Mouse (Mus musculus): Measurements from ENCODE around the gene Milr1. TPM values are rescaled to one million over a fixed set of nuclear protein-coding genes. Genes with fewer than 3 reads are reported as not detected.
A peak's percentile ranks its signal among the peaks of the same experiment; 100 is the strongest.
"Not testable (repeated sequence)": the region's sequence is repeated elsewhere in the genome, so short reads cannot be mapped to it uniquely, and the experiment has no call there.

The Milr1 gene
- polyA plus RNA-seq, 1 experiment from 2014 or later, result 11.4 TPM

DNA sequence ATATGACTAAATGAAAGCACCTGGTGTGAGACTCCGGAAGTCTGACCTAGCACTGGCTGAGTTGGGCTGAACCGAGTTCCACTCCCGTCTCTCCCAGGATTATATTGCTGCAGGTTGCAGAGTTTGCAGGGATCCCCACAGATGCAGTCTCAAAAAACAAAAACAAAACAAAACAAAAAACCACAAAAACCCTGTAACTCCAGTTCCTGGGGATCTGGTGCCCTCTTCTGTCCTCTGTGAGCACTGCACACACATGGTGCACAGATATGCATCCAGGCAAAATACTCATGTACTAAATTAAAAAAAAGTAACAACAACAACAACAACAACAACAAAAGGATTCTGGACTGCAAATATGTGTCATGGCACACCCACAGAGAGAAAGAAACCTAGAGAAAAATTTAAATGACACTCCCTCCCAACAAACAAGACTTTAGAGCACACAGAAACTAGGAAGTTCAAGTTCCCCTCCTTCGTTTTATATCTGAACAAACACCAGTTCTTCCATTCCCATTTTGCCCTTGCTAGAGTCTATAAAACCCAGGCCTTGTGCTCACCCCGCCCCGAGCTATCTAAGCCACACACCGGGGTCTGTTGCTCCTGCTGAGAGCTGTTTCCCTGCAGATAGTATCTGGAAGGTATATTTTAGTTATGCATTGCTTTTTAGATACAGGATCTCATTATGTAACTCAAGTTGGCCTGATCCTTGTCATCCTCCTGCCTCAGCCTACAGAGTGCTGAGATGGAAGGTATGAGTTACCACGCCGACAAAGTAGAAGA, 19.4 kb downstream of the Milr1 start:
- peak; percentile 68 for DNase-seq (ENCODE audit: low spot score)

DNA sequence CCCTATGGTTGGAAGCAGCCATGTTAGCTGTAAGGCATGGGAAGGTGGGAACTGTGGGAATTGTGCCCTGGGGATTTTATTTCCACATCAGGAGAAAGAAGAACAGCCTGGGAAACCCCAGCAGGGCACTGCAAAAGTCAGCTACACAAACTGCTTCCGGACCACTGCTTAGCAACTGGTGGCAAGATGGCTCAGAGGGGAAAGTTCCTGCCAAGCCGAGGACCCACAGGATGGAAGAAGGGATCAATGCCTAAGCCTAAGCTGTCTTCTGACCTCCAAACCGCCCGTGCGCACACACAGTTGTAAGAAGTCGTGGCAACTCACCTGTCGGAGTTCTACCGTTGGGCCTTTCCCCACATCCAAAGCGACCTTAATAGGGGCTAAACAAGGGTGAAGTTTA, 22.0 kb downstream of the Milr1 start:
- DNase-seq (ENCODE audit: low spot score), result no peak

DNA sequence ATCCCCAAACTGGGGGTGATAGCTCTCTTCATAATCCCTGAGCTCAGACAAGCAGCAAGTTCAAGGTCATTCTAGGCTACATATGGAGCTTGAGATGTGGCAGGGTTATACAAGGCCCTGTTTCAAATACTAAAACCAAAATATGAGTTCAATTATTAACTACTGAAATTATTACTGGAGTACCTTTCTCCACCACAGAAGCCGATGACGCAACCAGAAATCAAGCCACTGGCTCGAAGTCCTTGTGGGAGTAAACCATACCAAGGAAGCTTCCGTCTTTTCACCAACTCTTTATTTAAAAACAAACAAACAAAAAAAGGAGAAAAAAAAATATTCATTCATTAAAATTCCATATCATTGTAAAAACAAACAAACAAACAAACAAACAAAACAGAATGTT, 25.9 kb downstream of the Milr1 start:
- DNase-seq (ENCODE audit: low spot score), result no peak

DNA sequence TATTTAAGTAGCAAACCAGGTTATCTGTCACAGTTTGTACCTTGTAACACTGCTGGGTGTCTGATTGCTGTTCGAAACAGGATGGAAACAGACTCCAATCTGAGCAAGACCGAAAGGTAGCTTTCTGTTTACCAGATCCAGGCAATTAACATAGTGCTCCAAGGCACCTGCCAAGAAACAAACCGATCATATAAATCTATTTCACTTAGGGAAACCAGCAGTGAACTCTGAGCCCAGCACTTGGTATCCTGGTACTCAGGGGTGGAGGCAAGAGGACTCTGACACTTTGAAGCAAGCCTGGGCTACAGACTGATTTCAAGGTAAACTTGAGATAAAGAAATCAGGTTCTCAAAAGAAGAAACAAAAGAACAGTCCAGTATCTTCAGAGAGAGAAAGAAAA, 26.4 kb downstream of the Milr1 start:
- DNase-seq (ENCODE audit: low spot score), result no peak

DNA sequence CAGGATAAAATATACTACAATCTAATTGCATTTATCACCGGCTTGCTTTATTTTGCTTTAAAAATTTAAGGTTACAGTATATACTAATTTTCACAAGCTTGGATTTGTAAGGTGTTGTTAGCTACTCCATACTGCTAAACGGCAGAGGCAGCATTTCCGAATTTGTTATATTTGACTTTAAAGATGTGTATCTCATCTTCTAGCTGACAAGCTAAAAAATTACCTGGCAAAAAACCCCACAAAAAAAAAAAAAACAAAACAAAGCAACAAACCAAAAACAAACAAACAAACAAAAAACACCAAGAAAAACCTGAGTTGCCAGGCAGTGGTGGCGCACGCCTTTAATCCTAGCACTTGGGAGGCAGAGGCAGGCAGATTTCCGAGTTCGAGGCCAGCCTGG, 27.1 kb downstream of the Milr1 start:
- no peak for DNase-seq (ENCODE audit: low spot score)

DNA sequence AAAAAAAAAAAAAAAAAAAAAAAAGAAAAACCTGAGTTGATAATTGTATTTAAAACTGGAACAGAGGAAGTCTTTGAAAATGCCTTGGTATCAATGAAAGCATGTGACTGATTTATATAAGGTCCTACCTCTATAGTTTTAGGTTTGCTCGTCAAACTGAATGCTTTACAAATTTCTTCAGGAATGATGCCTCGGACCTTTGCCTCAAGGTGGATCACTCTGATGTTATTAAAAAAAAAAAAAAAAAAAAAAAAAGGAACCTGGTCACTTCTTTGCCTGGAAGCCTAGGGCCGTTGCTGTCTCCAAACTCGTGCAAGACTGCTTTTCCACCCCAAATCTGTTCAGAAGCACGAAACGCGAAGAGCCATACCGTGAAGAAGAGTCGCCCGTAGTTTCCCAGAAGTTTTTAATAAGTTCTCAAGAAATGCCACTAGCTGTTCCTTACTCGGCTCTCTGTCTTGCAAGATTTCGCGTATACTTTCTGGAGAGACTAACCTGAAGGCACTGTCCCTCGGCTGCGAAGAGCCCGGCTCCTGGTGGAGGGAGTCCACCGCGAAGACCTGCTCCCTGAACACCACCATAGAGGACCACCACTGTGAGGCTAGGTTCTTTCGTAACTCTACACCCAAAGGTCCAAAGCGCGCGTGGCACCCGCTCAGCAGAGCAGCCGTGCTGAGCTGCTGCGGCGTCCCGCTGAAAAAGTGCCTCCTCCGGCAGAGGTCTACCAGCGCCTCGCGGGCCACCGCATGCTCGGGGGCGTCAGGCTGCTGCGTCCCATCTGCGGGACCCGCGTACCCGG, 27.8 kb downstream of the Milr1 start:
- no peak for DNase-seq (ENCODE audit: low spot score)

DNA sequence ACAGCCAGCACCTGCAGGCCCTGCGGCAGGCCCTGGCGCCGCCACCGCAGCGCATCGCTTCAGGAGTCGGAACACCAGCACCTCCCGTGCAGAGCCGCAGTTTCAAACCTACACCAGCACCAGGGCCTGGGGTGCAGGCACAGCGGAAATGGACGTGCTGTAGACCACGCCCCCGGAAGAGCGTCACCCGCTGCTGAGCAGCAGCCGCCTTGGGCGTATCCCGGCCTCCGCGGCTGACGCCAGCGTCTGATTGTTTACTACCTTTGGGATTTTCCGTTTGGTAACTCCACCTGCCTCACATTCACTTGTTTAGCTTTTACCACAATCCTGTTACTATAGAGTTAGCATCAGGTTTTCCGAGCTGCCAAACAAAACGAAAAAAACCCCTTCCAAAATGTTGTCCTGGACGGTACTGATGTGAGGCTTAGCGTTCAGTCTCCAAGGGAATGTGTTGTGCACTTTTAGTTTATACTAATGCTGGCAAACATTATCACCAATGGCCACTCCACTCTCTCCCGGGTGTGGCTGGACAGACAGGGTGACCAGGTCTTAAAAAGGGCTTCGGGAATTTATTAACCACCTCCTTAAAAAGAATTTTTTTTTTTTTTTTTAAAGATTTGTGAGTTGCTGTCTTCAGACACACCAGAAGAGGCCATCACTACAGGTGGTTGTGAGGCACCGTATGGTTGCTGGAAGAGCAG, 28.5 kb downstream of the Milr1 start, which contains the start of gene Polg2:
TSS of gene Polg2 (minus strand) at position 150 of the 701 bp plus-strand sequence.
- peak; percentile 96 for DNase-seq (ENCODE audit: low spot score)

DNA sequence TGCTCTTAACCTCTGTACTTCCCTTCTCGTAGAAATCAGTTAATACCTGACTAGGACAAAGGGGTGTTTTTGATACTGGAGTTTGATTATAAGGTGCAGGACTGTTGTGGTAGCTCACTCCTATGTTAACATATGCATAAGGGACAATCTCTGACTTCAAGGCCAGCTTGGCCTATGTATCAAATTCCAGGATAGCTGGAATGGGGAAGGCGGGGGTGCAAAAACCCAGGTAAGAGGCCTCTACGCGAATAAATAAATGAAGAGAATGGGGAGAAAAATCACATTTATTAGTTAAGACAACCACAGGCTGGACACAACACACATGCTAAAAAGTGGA, 29.0 kb downstream of the Milr1 start:
- DNase-seq (ENCODE audit: low spot score), result no peak

DNA sequence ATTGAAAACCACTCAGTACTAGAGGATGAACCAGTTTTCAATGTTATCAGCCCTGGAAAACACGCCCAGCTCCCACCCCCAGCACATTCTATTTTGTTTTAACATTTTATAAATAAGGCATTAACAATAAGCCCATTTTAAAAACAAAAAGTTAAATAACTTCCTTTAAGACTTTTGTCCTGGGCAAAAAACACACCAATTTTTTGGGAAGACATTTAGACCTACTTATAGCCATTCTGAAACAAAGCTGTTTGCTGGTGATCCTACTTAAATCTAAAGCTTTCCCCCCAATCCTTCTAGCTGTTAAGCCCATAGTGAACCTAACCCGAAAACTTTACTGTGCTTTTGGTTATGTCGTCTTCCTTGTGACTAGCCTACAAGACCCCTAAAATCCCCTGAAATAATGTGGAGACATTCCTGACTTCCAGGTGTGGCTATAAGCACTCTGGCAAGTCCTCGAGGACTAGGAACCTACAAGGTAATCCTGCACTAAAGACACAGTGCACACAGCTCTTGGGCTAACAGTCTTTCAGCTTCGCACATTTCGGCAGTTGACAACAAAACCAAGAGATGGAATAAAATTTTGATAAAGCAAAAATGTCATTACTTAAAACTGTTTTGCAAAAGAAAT, 29.7 kb downstream of the Milr1 start:
- no peak for DNase-seq (ENCODE audit: low spot score)

DNA sequence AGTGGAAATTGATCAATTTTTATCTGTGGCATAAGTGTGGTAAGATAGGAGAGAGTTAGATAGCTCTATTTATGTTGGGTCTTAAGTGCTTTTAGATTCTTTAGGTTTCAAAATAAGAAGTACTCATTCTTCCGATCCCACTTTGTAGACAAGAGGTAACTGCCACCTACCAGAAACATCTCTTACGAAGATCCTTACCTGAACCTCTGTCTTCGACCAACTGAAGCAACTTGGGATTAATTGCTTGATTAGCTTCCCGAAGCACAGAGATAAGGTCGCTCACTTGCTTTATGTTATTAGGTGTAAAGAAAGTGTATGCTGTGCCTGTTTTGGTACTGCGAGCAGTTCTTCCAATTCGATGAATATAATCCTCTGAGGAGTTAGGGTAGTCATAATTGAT, 31.2 kb downstream of the Milr1 start:
- DNase-seq (ENCODE audit: low spot score), result not testable (repeated sequence)

DNA sequence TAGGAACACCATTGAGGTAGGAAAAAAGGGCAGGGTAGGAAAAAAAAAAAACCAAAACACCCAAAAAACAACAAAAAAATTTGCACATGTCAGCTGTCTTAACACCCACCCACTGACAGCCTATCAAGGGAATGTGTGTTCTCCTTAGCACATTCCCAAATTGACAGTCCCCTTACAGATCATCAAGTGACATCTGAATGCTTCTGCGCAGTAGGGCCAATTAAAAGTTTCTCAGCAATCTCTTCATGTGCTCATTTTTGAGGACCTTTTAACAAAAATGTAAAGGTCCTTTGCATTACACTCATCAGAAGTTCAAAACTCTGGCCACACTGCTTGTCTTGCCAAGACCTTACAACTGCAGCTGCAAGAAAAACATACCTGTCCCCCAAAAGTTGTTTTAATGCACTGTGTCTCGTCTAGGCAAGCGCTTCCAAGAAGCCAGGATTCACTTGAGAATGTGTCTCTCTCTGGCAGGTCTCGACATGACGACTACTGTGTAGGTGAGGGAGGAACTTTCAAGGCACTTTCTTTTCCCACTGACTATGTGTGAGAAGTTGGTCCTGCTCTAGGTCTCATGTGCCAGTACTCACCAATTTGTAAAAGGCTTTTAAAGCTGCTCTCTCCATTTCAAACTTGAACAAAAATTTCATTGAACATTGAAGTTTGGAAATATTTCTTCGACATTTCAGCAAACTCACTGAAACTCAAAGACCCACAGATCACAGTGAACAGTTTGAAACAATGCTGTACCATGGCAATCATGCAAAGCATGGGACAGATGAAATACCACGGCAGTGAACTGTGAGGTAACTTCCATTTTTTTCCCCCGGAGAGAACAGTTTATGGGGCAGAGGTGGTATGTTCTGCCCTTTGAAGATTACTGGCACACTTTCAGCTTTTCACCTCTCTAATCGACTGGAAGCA, 32.1 kb downstream of the Milr1 start:
- no peak for DNase-seq (ENCODE audit: low spot score)

DNA sequence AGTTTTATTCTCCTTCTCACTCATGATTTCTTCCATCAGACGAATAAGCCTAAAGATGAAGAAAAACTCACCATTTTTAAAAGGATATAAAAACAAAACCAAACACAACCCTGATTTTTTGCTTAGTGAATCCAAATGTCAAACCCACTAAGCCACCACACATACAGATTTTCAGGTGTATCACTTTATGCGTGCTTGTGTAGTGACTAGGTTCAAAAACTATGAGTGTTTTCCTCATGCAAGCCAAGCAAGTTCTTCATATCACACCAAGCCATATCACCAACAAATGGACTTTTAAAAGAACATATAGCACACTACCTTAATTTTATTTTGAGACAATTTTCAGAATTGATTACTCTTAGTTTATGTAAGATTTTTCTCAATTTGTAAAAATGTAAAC, 33.5 kb downstream of the Milr1 start:
- no peak for DNase-seq (ENCODE audit: low spot score)

DNA sequence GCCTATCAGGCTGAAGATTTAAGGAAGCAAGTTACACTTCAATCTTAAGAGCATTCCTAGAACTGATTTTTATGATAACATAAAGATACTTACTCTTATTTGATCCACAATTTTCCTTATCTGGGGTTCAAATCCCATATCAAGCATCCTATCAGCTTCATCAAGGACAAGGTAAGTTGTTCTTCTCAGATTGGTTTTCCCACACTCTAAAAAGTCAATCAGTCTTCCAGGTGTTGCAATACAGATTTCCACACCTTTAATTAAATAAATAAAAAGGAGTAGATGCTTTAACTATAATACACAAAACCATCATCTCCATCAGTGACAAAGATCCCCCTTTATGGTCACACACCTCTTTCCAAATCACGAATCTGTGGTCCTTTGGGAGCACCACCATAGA, 34.0 kb downstream of the Milr1 start:
- DNase-seq (ENCODE audit: low spot score), result no peak

DNA sequence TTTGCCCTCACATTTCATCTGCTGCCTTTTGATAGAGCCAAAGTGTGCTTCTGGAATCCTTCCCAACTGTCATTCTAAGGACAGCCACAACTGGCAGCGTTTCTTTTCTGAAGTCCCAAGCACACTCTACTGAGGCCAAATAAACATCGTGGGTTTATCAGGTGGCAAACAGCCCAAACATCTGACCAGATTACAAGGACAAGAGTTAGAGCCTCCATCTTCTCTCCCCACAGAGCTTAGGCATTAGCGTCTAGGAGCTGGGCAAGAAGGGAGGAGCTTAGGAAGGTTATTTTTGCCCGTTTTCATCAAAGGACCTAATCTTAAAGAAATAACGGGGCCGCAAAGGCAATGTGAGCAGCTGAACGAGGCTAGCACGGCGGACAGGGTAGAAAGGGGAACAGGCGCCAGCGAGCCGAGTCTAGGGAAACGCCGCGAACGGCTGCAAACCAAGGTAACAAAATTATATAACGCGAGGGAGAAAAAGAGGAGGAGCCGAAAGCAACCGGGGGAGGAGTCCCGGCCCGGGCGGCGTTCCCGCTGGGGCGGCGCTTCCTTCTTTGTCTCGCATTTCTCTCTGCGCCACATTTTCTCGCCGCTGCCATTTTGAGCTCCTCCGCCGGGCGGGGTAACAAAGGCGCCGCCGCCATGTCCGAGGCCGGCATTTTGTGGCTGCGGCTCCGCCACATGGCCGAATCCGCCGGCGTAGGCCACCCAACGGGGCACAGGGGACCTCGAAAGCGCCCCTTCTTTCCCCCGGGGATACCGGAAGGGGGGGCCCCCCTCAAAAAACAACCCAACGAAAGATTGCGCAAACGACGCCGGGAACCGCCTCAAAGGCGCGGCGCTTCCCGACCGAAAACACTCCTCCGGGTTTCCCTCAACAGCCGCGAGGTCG, 36.4 kb downstream of the Milr1 start:
- DNase-seq (ENCODE audit: low spot score), result peak; percentile 94

DNA sequence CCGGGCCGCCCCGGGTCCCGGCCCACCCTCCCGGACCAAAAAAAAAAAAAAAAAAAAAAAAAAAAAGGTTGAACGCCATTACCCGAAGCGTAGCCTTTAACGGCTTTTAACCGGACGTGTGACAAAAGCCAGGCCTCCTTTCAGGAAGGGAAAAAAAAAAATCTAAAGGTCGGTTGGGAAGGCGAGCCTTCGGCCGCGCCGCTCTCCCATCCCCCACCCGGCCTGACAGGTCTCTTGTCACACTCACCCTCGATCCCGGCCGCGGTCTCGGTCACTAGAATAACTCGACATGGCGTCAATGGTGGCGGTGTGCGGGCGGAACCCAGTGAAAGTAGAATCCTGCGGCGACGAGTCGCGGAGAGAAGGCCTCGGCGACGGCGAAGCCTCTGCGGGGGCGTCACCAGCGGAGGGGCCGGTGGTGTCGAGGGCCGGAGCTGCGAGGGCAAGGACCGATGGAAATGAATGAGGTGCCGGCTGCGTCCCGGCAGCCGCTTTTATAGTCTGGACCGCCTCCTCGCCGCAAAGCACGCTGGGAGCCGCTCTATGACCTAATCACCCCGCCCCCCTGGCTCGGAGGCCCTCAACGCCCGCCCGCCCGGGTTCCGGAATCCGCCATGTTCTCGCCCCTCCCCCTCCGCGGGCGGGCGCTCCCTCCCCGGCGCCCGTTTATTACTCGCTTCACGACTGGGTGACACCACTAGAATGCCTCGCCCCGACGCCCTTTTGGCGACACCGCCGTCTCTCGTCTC, 37.2 kb downstream of the Milr1 start:
- peak; percentile 98 for DNase-seq (ENCODE audit: low spot score)

DNA sequence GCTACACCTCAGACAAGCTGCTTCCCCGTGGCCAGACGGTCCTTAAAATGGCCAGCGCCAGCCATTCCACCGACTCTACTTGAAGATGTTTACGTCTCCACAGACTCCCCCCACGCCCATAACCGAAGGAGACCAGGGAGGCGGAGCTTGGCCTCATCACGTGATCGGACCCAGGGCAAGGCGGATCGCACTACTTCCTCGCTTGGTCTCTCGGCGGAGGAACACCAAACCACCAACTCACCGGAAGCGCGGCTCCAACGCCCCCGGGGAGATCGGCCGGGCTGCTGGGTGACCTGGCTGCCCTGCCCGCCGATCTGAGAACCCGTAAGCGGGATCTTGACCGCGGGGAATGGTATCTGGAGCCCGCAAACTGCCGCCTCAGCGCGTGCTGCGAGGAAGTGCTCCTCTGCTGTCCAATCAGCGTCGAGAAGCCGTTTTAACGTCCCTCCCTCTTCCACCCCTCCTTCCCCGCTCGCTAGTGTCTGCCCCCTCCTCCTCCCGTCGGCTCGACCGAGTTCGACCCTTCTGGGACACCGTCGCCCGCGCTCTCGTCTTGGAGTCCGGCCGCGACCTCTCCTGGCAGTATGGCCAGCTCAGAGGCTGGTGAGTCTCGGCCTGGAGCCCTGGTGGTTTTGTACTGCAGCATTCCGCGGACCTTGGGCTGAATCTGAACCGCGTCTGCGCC, 37.9 kb downstream of the Milr1 start, which contains the start of the genes Ddx5 and Cep95:
TSS of gene Ddx5 (minus strand) at position 411 of the 685 bp plus-strand sequence.
TSS of gene Cep95 (plus strand) at position 478 of the 685 bp plus-strand sequence.
- DNase-seq (ENCODE audit: low spot score), result peak; percentile 99

DNA sequence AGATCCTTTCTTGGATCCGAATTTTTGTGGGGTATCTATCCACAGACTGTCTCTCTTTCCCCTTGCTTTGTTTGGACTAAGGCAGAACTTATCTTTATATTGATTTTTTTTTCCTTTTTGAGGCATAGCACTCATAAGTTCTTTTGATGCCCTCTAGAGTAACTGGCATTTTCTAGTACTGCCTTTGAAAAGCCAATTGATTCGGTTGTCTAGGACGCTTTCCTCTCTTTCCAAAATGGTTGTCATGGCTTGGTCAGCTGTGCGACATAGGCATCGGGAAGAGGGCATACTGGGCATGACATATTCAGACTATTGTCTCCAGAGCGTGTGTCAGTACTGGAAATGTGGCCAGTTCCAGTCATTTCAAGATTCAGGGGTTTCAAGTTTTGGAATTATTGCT, 38.6 kb downstream of the Milr1 start:
- DNase-seq (ENCODE audit: low spot score), result no peak

DNA sequence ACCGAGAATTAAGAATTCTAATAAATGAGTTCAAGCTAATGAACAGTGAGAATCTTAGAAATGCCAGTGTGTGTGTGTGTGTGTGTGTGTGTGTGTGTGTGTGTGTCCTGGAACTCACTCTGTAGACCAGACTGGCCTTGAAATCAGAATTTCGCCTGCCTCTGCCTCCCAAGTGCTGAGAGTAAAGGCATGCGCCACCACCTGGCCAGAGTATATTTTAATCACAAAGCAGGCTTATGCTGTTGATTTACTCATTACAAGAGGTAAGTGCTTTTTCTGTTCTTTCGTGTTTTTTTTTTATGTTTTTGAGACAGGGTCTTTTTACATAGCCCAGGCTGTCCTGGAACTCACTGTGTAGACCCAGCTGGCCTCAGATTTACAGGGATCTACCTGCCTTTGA, 42.8 kb downstream of the Milr1 start:
- DNase-seq (ENCODE audit: low spot score), result peak; percentile 27
